10 mouse cellular contexts compared by ENCODE assay signal in genomic region chr11:69914917-69915430, GRCm38 (mm10). TPM values are rescaled to one million over a fixed set of nuclear protein-coding genes. Genes with fewer than 3 reads are reported as not detected.
DNase-seq lines count a peak whose midpoint lies in the region; ATAC-seq and TF ChIP-seq lines count a peak whose summit lies in the region.
"Had no signal": no experiment of that assay in that cellular context is flagged by ENCODE, and none has a peak within 500 bp of the region (broad histone marks: within the 10 kb centered on the region; RNA-seq: fewer than 3 reads in every experiment).

No protein-coding gene starts in this region.

- no peak overlapping the region for H3K27ac ChIP-seq in cerebellum, adult 2 months (ENCODE audit: insufficient read depth, low read length)
- H3K27ac ChIP-seq in neural tube, embryonic 11.5 days (ENCODE audit: low read depth, low read length): no peak overlapping the region
- no peak overlapping the region for H3K27ac ChIP-seq in stomach, embryonic 16.5 days (ENCODE audit: low read length)

- peak overlapping the region; percentile 71 for H3K4me3 ChIP-seq in cerebellum, adult 2 months (replicated peaks; ENCODE audit: insufficient read depth, low read depth, low read length)
- H3K4me3 ChIP-seq in neural tube, embryonic 11.5 days (ENCODE audit: low read depth, low read length): peak overlapping the region; percentile 85
- peak overlapping the region; percentile 95 for H3K4me3 ChIP-seq in stomach, embryonic 16.5 days (replicated peaks; ENCODE audit: low read length)

- no peak for ATAC-seq in neural tube, embryonic 11.5 days (ENCODE audit: insufficient read depth, low FRiP score, low TSS enrichment)
- no peak for ATAC-seq in stomach, embryonic 16.5 days (ENCODE audit: insufficient read depth, low FRiP score)

- peaks cover 5% of the 10 kb centered on the region; the same call in 1 of the 2 replicates for H3K4me1 ChIP-seq in cerebellum, adult 2 months (ENCODE audit: control insufficient read depth, insufficient read depth, low read length)
- peaks cover 27% of the 10 kb centered on the region for H3K4me1 ChIP-seq in neural tube, embryonic 11.5 days (ENCODE audit: control insufficient read depth, insufficient read depth, low read length)
- H3K4me1 ChIP-seq in stomach, embryonic 16.5 days (ENCODE audit: control insufficient read depth, insufficient read depth, low read length): peaks cover 36% of the 10 kb centered on the region

- no peaks in the 10 kb centered on the region for H3K27me3 ChIP-seq in cerebellum, adult 2 months (ENCODE audit: control insufficient read depth, insufficient read depth, low read length)
- no peaks in the 10 kb centered on the region for H3K27me3 ChIP-seq in neural tube, embryonic 11.5 days (ENCODE audit: control insufficient read depth, insufficient read depth, low read length)
- H3K27me3 ChIP-seq in stomach, embryonic 16.5 days (ENCODE audit: control insufficient read depth, insufficient read depth, low read length): no peaks in the 10 kb centered on the region

- peaks cover 35% of the 10 kb centered on the region for H3K36me3 ChIP-seq in neural tube, embryonic 11.5 days (ENCODE audit: control insufficient read depth, insufficient read depth, low read length)
- peaks cover 35% of the 10 kb centered on the region for H3K36me3 ChIP-seq in stomach, embryonic 16.5 days (ENCODE audit: control insufficient read depth, insufficient read depth, low read length)

- H3K4me2 ChIP-seq in neural tube, embryonic 11.5 days (ENCODE audit: low read depth): peak overlapping the region; percentile 99
- peak overlapping the region; percentile 93 for H3K4me2 ChIP-seq in stomach, embryonic 16.5 days (ENCODE audit: low read depth, low read length)

- peak overlapping the region; percentile 85 for H3K9ac ChIP-seq in neural tube, embryonic 11.5 days (ENCODE audit: low read length)
- H3K9ac ChIP-seq in stomach, embryonic 16.5 days (ENCODE audit: low read length): peak overlapping the region; percentile 95

- no peak for DNase-seq in cerebellum, adult 2 months
- DNase-seq in cerebellum, adult 18-20 months: no peak
- no peak for DNase-seq in neural tube, embryonic 11.5 days (ENCODE audit: low spot score)
- DNase-seq in neural tube, embryonic 10.5 days (ENCODE audit: extremely low spot score, low spot score): no peak
- DNase-seq in liver: peak; percentile 12
- no peak for DNase-seq in layer of hippocampus, adult 11-12 months (ENCODE audit: low spot score)
- no peak for DNase-seq in layer of hippocampus, adult 8-10 months (ENCODE audit: low spot score in 2 of 2)
- DNase-seq: cerebellum, adult 11-12 months; thymus, postnatal 25 days had no signal

- no peaks in the 10 kb centered on the region for H3K9me3 ChIP-seq in neural tube, embryonic 11.5 days (ENCODE audit: control insufficient read depth, low read length)
- no peaks in the 10 kb centered on the region for H3K9me3 ChIP-seq in stomach, embryonic 16.5 days (replicated peaks; ENCODE audit: control insufficient read depth, low read length)

- 34% methylated on average over 9 of the region's 9 CpGs for WGBS in cerebellum, adult 2 months
- 44% methylated on average over 9 of the region's 9 CpGs for WGBS in neural tube, embryonic 11.5 days
- 37% methylated on average over 9 of the region's 9 CpGs for WGBS in stomach, embryonic 16.5 days

- no peak for TF ChIP-seq CTCF in cerebellum, adult 2 months (IDR thresholded peaks at IDR 0.05; ENCODE audit: borderline replicate concordance, insufficient read depth, low read depth, low read length)

- TF ChIP-seq POLR2A in cerebellum, adult 2 months (IDR thresholded peaks at IDR 0.05; ENCODE audit: borderline replicate concordance, insufficient read depth, low read length): no peak

RNA-seq across cellular contexts. Expression of gene Gps2, which starts 1.3 kb away (rescaled TPM):
- polyA plus RNA-seq in cerebellum, adult 2 months (2012; rRNA removed): 78.9 and 87.5 TPM in 2 replicates
- polyA plus RNA-seq in neural tube, embryonic 11.5 days (2014; fragmentation: Nextera tagmentation; extraction: Ambion mirVana): 84.0 and 93.7 TPM in 2 replicates
- polyA plus RNA-seq in stomach, embryonic 16.5 days (2015; fragmentation: Nextera tagmentation; extraction: Ambion mirVana): 61.6 and 63.4 TPM in 2 replicates
- total RNA-seq in layer of hippocampus, adult 8-10 months (2022): 10 to 100 TPM; 28.2 to 44.5 (median 38.4) TPM

RNA-seq across cellular contexts. Expression of gene Eif5a, which starts 6.8 kb away (rescaled TPM):
- polyA plus RNA-seq in cerebellum, adult 2 months (2012; rRNA removed): 514 and 533 TPM in 2 replicates
- 1,905 and 1,926 TPM in 2 replicates for polyA plus RNA-seq in neural tube, embryonic 11.5 days (2014; fragmentation: Nextera tagmentation; extraction: Ambion mirVana)
- polyA plus RNA-seq in stomach, embryonic 16.5 days (2015; fragmentation: Nextera tagmentation; extraction: Ambion mirVana): 1,516 and 1,535 TPM in 2 replicates
- 100 to 1,000 TPM; 395 to 425 (median 420) TPM for total RNA-seq in layer of hippocampus, adult 8-10 months (2022)

RNA-seq across cellular contexts. Expression of gene Neurl4, which starts 14.1 kb away (rescaled TPM):
- 119 and 128 TPM in 2 replicates for polyA plus RNA-seq in cerebellum, adult 2 months (2012; rRNA removed)
- polyA plus RNA-seq in neural tube, embryonic 11.5 days (2014; fragmentation: Nextera tagmentation; extraction: Ambion mirVana): 14.2 and 18.0 TPM in 2 replicates
- 7.5 TPM in 2 replicates for polyA plus RNA-seq in stomach, embryonic 16.5 days (2015; fragmentation: Nextera tagmentation; extraction: Ambion mirVana)
- 100 to 1,000 TPM in 3 of 4 experiments, 10 to 100 TPM in 1; 92.4 to 126 (median 112) TPM for total RNA-seq in layer of hippocampus, adult 8-10 months (2022)

RNA-seq across cellular contexts. Expression of gene 2810408A11Rik, which starts 14.2 kb away (rescaled TPM):
- polyA plus RNA-seq in cerebellum, adult 2 months (2012; rRNA removed): 0.36 and 0.43 TPM in 2 replicates
- 14.4 and 15.1 TPM in 2 replicates for polyA plus RNA-seq in neural tube, embryonic 11.5 days (2014; fragmentation: Nextera tagmentation; extraction: Ambion mirVana)
- 4.9 TPM in 2 replicates for polyA plus RNA-seq in stomach, embryonic 16.5 days (2015; fragmentation: Nextera tagmentation; extraction: Ambion mirVana)
- under 1 TPM in 2 of 4 experiments, not detected in 2; 0.64 to 0.72 TPM for total RNA-seq in layer of hippocampus, adult 8-10 months (2022)

RNA-seq across cellular contexts. Expression of gene Acap1, which starts 19.6 kb away (rescaled TPM):
- 0.18 and 0.24 TPM in 2 replicates for polyA plus RNA-seq in cerebellum, adult 2 months (2012; rRNA removed)
- 0.53 and 1.1 TPM in 2 replicates for polyA plus RNA-seq in neural tube, embryonic 11.5 days (2014; fragmentation: Nextera tagmentation; extraction: Ambion mirVana)
- polyA plus RNA-seq in stomach, embryonic 16.5 days (2015; fragmentation: Nextera tagmentation; extraction: Ambion mirVana): 4.0 and 5.1 TPM in 2 replicates
- under 1 TPM in 2 of 4 experiments, not detected in 2; 0.14 to 0.34 TPM for total RNA-seq in layer of hippocampus, adult 8-10 months (2022)
